Mouse (Mus musculus): ENCODE data around the gene Zfp827.
"Not testable (repeated sequence)": the region's sequence is repeated elsewhere in the genome, so short reads cannot be mapped to it uniquely, and the experiment has no call there.

Gene Zfp827

GRCm38 (mm10) chr8:79112480-79112879, 84.2 kb downstream of the Zfp827 start:
- DNase-seq (ENCODE audit: low spot score in 2 of 2) = no peak

- DNase-seq (ENCODE audit: low spot score in 2 of 2) = no peak
Measured at GRCm38 (mm10) chr8:79113533-79113932, 85.3 kb downstream of the Zfp827 start.

DNA sequence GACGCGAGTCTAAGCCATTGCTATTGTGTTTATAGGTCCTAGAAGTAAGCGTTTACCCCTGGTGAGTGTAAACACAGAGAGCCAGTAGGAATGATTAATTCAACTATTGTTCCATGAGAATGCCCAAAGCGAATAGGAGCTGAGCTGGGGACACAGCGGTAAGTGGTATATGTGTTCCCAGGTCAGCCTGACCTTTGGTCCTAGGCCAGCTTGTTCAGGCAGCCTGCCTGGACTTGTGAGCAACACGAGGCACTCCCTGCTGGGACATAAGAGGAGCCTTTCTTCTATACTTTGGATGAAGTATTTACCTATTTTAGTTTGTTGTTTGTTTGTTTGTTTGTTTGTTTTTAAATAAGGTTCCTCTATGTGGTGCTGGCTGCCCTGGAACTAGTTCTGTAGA, 86.3 kb downstream of the Zfp827 start:
- DNase-seq (ENCODE audit: low spot score in 2 of 2) = no peak

DNA sequence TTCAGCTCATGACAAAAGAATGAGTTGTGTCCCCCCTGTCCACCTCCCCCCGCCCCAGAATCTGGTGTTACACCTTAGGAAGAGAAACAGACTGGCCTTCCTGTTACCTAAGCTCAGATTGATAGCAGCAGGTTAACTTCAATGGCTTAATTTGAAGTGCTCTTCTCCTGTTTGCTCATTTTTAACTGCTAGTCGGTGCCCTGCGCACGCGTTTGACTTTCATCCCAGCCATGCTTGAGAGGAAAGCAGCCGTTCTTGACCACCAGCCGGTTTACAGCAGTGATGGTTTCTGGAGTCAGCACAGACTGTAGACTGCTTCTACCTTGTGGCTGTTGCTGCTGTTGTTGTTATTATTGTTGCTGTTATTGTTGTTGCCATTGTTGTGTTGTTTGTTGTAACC, 88.2 kb downstream of the Zfp827 start:
- no peak for DNase-seq (ENCODE audit: low spot score in 2 of 2)

DNA sequence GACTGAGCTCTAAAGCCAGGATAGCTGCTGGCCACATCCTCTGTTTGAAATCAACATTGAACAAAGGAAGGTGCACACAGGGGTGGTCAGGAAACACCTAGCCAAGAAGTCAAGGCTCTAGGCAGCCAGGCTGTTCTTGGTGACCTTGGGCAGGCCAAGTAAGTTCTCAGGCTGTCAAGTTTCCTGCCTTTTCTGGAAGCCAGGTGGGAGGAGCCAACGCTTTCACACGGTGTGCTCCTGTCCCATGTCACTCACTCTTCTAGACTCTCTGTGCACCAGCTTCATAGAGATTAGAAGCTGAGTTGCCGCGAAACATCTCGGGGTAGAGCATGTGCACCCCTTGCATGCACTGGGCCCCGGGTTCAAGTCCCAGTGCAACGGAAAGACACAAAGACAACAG, 89.5 kb downstream of the Zfp827 start:
- no peak for DNase-seq (ENCODE audit: low spot score in 2 of 2)

DNA sequence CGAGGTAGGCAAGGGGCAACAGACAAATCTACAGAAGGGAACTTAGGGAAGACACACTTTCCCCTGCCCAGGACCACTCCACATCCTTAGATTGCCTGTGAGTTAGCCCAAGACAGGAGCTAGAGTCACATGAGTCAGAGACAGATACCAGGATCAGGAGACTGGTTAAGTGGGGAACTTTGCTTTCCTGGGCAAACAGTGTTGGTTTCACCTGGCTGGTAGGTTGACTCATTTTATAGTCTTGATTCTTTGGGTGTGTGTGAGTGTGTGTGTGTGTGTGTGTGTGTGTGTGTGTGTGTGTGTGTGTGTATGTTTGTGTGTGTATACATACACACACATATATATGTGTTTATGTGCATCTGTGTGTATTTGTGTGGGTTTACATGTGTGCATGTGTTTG, 93.4 kb downstream of the Zfp827 start:
- no peak for DNase-seq (ENCODE audit: low spot score in 2 of 2)

- DNase-seq (ENCODE audit: low spot score in 2 of 2) = no peak
Measured at GRCm38 (mm10) chr8:79124231-79124630, 96.0 kb downstream of the Zfp827 start.

GRCm38 (mm10) chr8:79127211-79127816, 99.1 kb downstream of the Zfp827 start:
- DNase-seq (ENCODE audit: low spot score in 2 of 2) = no peak

DNA sequence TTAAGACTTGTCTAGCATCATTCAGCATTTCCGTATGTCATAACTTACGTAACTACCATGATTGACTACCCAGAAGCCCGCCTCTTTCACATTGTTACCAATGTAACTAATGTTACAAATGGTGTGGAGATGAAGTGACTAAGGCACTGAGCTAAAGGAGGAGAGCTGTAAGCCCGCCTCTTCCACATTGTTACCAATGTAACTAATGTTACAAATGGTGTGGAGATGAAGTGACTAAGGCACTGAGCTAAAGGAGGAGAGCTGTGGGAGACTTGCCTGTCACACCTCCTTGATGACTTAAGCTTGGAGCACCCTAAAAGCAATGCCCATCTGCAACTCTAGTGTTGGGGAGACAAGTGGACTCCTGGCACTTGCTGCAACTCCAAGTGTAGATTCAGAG, 100.3 kb downstream of the Zfp827 start:
- not testable (repeated sequence) for DNase-seq (ENCODE audit: low spot score in 2 of 2)

GRCm38 (mm10) chr8:79139614-79140013, 111.4 kb downstream of the Zfp827 start:
- DNase-seq (ENCODE audit: low spot score in 2 of 2) = peak; percentile 63 to 68

DNA sequence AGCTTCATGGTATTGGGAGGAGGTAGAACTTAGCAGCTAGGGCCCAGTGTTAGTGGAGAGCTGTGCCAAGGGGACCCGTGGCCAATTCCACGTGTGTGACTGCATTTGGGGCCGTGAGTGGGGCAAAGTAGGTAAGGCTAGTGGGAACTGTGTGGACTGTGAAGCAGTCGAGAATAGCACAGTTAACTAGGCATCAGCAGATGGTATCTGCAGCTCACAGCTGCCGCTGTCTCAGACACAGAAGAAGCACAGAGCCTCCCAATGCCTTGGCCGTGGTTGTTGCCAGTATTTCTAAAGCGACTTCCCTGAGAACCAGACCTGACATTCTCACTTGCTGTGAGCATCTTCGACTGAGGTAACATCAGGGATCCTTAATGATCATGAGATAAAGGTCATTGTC, 112.7 kb downstream of the Zfp827 start:
- peak; percentile 67 to 80 for DNase-seq (ENCODE audit: low spot score in 2 of 2)

DNA sequence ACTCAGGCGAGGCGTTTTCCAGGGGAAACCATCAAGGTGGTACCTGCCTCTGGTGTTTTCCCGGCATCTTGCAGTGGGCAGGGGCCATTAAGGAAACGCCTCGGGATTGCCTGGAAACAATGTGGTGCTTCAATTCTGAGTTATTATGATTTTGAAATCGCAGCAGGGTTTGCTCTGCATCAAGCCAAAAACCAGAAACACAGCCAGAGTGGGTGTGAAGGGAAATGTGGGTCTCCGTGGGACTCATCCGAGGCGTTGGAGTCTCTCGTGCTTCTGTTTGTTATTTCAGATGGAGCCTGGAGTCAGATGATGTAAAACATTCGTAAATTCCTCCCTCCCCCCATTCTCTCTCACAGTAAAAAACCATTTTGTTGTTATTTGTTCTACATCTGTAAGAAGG, 113.4 kb downstream of the Zfp827 start:
- peak; percentile 49 to 53 for DNase-seq (ENCODE audit: low spot score in 2 of 2)

- DNase-seq (ENCODE audit: low spot score in 2 of 2) = no peak
Measured at GRCm38 (mm10) chr8:79143729-79144128, 115.5 kb downstream of the Zfp827 start.

- no peak for DNase-seq (ENCODE audit: low spot score in 2 of 2)
Measured at GRCm38 (mm10) chr8:79145210-79145609, 117.0 kb downstream of the Zfp827 start.

DNA sequence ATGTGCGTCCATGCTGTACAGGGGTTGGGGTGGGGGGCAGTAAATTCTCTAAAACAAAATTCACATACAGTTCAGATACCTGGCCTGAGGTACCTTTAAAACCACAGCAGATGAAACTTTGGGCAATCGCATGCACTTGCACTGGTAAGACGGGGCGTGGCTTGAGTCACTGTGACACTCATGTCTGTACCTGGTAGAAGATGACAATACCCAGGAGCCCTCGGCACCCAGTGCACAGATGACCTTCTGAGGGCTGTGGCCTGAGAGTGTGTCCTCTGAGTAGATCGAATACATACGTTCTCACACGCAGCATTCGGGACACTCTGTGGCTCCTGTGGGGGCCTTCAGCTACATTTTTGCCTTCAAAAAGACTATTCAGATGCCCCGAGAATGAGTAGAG, 117.4 kb downstream of the Zfp827 start:
- DNase-seq (ENCODE audit: low spot score in 2 of 2) = no peak

DNA sequence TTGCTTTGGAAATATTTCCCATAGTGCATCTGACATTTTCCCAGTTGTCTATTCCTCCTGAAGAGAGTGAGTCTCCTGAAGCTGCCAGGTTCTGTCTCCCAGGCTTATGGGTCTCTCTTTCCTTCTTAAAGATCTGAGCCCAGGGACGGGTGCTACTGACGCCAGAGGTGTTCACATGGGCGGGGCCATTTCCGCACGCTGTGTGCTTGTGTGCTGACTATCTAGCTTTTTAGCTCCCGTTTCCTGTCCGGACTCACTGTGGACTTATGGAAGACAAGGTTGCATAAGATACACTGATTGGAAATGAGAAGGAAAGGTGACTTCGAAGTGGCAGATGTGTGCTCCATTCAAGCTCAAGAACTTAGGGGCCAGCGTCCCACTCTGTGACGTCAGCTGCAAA, 120.6 kb downstream of the Zfp827 start:
- DNase-seq (ENCODE audit: low spot score in 2 of 2) = no peak

- no peak for DNase-seq (ENCODE audit: low spot score in 2 of 2)
Measured at GRCm38 (mm10) chr8:79149880-79150279, 121.6 kb downstream of the Zfp827 start.

DNA sequence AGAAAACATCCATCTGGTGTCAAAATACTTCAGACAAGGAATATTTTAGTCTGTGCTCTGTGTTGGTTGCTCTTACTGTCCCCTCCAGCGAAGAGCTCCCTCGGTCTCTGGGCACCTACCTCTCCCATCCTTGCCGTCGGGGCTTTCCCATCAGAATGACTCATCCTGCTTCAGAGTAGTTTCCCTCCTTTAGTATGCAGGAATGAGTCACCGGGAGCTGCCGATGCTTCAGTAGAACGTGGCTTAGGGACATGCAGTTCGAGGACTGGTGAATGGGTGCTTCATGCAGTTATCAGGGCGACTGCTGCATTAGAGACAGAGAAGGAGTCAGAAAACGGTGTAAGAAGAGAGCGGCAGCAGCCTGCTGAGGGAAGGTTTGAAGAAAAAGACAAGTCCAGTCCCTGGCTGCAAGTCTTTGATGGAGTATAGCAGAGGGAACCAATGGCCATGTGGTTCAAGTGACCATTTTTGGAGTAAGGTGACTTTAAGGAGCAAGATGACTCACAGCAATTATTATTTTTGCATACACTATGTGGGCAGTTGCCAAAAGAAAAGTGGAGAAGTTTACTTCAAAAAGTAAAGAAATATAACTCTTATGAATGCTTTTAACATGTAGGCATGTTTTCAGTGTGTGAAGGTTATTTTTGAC, 122.4 kb downstream of the Zfp827 start:
- peak; percentile 41 to 51 for DNase-seq (ENCODE audit: low spot score in 2 of 2)

DNA sequence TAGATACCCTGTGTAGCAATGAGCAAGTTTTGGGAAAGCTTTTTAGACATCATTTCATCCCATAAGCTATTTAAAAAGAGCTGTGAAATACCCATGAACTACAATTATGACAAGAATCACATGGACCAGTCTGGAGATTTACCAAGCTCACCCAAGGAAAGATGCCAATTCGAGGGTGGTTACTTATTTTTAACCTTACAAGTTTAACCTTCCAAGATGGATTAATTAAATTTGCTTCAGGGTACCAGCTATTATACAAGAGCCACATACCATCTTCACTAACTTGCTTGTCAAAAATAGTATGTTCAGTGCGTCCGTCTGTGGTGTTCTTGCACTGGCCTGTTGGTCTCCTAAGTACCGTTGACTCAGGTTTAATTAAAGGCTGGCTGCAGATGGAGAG, 123.4 kb downstream of the Zfp827 start:
- DNase-seq (ENCODE audit: low spot score in 2 of 2) = peak in 1 of 2 experiments; percentile 34

- DNase-seq (ENCODE audit: low spot score in 2 of 2) = no peak
Measured at GRCm38 (mm10) chr8:79153201-79153600, 125.0 kb downstream of the Zfp827 start.

DNA sequence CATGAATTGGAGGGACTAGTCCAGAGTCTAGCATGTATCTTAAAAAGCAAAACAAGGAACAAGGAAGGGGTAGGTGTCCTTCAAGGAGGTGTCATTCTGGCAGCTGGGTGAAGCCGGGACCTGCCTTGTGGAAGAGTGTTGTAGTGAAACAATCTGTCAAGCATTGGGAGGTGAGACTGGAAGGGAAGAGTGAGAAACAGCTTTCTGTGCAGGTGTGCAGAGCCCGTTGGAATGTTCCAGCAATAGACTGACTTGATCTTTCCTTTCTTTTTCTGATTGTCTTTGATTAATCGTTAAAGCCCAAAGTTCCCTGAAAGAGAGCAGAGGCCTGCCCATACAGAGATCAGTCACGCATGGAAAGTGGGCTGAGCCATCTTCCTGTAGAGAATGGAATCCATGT, 125.4 kb downstream of the Zfp827 start:
- no peak for DNase-seq (ENCODE audit: low spot score in 2 of 2)

GRCm38 (mm10) chr8:79155556-79156161, 127.4 kb downstream of the Zfp827 start:
- no peak for DNase-seq (ENCODE audit: low spot score in 2 of 2)

DNA sequence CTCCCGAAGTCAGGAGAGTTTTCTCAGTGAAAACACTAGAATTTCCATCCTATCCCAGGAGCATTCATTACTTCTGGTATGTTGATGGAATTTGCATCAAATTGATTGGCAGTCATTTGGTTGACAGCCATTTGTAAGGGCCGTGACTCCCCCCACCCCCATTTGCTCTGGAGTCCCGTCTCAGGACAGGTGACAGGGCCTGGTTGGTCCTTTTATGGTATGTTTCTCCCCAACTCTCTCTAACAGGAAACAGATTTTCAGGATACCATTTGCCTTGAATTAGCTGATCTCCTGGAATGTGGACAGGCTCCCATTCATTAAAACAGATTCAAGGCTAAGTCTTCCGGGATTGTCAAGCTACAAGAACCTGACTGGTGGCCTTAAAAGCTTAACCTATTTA, 129.1 kb downstream of the Zfp827 start:
- DNase-seq (ENCODE audit: low spot score in 2 of 2) = no peak

All from right cerebral cortex, adult 2 months (tissue).